Mouse (Mus musculus) myocyte (in vitro differentiated cells): Measurements from ENCODE around the gene Prkca. TPM values are rescaled to one million over a fixed set of nuclear protein-coding genes. Genes with fewer than 3 reads are reported as not detected.

ENCODE experiments used
- H3K27me3 ChIP-seq: one replicate; pipeline ENCODE4 v1.6.1; 2011; ENCODE audit not compliant: control insufficient read depth, insufficient read depth, insufficient read length
- H3K36me3 ChIP-seq: one replicate; pipeline ENCODE4 v1.6.1; 2011; ENCODE audit not compliant: control insufficient read depth, insufficient read depth
- H3K4me2 ChIP-seq: one replicate; pipeline ENCODE4 v1.6.1; 2011; ENCODE audit warnings: low read depth, control low read depth
- H3K4me3 ChIP-seq: one replicate; pipeline ENCODE4 v1.5.1; 2011; ENCODE audit warnings: mild to moderate bottlenecking, control low read depth, moderate library complexity
- H3K79me2 ChIP-seq: one replicate; pipeline ENCODE4 v1.6.1; 2011; ENCODE audit not compliant: control insufficient read depth, insufficient read depth
- H3ac ChIP-seq: one replicate; pipeline ENCODE4 v1.6.1; 2011; ENCODE audit not compliant: control insufficient read depth, insufficient read length
- CEBPB ChIP-seq: IDR thresholded peaks from 2 replicates; pipeline ENCODE4 v1.6.1; 2011; ENCODE audit warnings: mild to moderate bottlenecking, moderate library complexity; ENCODE audit not compliant: poor library complexity, insufficient read depth, severe bottlenecking
- E2F4 ChIP-seq: IDR thresholded peaks from one replicate; pipeline ENCODE4 v1.6.1; 2011; ENCODE audit warnings: mild to moderate bottlenecking, control low read depth, moderate library complexity; ENCODE audit not compliant: insufficient read depth
- MAX ChIP-seq: IDR thresholded peaks from one replicate; pipeline ENCODE4 v1.6.1; 2011; ENCODE audit warnings: low read depth, mild to moderate bottlenecking, control low read depth
- MYOD1 ChIP-seq, 3 experiments: IDR thresholded peaks; one replicate each; pipeline ENCODE4 v1.6.1; 2011; ENCODE audit warnings: control low read depth in 2 of 3, low read depth in 2 of 3, mild to moderate bottlenecking in 2 of 3, moderate library complexity in 1 of 3; ENCODE audit not compliant: insufficient read length in 2 of 3, control insufficient read depth in 1 of 3
- MYOG ChIP-seq, 3 experiments: IDR thresholded peaks; one replicate each; pipeline ENCODE4 v1.6.1; 2011; ENCODE audit warnings: control low read depth in 2 of 3, low read depth in 2 of 3, mild to moderate bottlenecking in 2 of 3; ENCODE audit not compliant: insufficient read length in 2 of 3, control insufficient read depth in 1 of 3, insufficient read depth in 1 of 3
- POLR2A ChIP-seq: IDR thresholded peaks from one replicate; pipeline ENCODE4 v1.6.1; 2011; ENCODE audit warnings: low read depth, mild to moderate bottlenecking, control low read depth, moderate library complexity; ENCODE audit not compliant: insufficient read length
- POLR2AphosphoS2 ChIP-seq: IDR thresholded peaks from one replicate; pipeline ENCODE4 v1.6.1; 2011; ENCODE audit warnings: low read depth, control low read depth; ENCODE audit not compliant: insufficient read length
- REST ChIP-seq: IDR thresholded peaks from one replicate; pipeline ENCODE4 v1.6.1; 2011; ENCODE audit warnings: mild to moderate bottlenecking, control low read depth, moderate library complexity; ENCODE audit not compliant: insufficient read depth, insufficient read length
- SRF ChIP-seq: IDR thresholded peaks from one replicate; pipeline ENCODE4 v1.6.1; 2011; ENCODE audit warnings: low read depth; ENCODE audit not compliant: control insufficient read depth, insufficient read length
- TCF12 ChIP-seq: IDR thresholded peaks from one replicate; pipeline ENCODE4 v1.6.1; 2011; ENCODE audit warnings: mild to moderate bottlenecking, control low read depth; ENCODE audit not compliant: poor library complexity, insufficient read depth, severe bottlenecking
- TCF3 ChIP-seq: IDR thresholded peaks from one replicate; pipeline ENCODE4 v1.6.1; 2011; ENCODE audit warnings: low read depth, control low read depth; ENCODE audit not compliant: insufficient read length
- USF1 ChIP-seq: IDR thresholded peaks from one replicate; pipeline ENCODE4 v1.6.1; 2011; ENCODE audit warnings: low read depth, mild to moderate bottlenecking, control low read depth, moderate library complexity
- polyA plus RNA-seq: library from polyadenylated mRNA; unstranded; fragments of >200 nt; fragmentation: generic; extraction: Trizol; gene quantifications from one replicate; pipeline ENCODE4 v1.2.1, GENCODE M21; 2012; ENCODE audit warnings: missing spikeins

Prkca gene
- polyA plus RNA-seq, 1 experiment: 15.3 TPM

- Histone ChIP-seq H3K36me3 (no peaks in the 10 kb centered on the region), H3K4me3 (no peak overlapping the region), H3K79me2 (no peaks in the 10 kb centered on the region), H3K27me3 (no peaks in the 10 kb centered on the region), H3ac (no peak overlapping the region), H3K4me2 (no peak overlapping the region)
- no peak for TF ChIP-seq CEBPB
- TF ChIP-seq REST: no peak
- TF ChIP-seq TCF12: no peak
- TF ChIP-seq E2F4: no peak
- no peak for TF ChIP-seq MYOG (IDR thresholded peaks at IDR 0.05; ENCODE audit: control insufficient read depth in 1 of 3, insufficient read depth in 1 of 3, insufficient read length in 2 of 3, low read depth in 2 of 3)
- TF ChIP-seq POLR2AphosphoS2: no peak
These were observed 198.6 kb downstream of the Prkca start for GRCm38 (mm10) chr11:108145128-108145527.

DNA sequence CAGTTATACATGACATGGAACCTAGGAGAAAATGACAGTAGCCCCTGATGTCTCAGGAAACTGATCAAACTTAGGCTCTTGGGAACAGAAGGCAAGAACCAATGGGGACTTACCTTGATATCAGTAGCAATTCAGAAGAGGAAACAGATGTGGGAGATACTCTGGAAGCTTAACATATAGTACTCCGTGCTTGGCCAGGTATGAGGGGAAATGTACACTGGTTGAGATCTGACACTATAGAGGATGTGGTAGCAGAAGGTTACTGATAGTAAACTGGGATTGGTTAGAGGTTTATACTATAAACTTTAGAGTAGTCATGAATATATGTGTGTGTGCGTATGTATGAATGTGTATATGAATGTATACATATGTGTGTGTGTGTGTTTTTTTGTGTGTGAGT is 200.0 kb downstream of the Prkca start:
- H3K36me3 ChIP-seq: no peaks in the 10 kb centered on the region
- no peak overlapping the region for H3K4me2 ChIP-seq
- TF ChIP-seq MYOG (IDR thresholded peaks at IDR 0.05; ENCODE audit: control insufficient read depth in 1 of 3, insufficient read depth in 1 of 3, insufficient read length in 2 of 3, low read depth in 2 of 3) (no peak), TCF3 (no peak), USF1 (no peak)
- H3K27me3 ChIP-seq: no peaks in the 10 kb centered on the region
- H3K79me2 ChIP-seq: no peaks in the 10 kb centered on the region
- no peak overlapping the region for H3K4me3 ChIP-seq
- H3ac ChIP-seq: no peak overlapping the region

GRCm38 (mm10) chr11:108140028-108140427 is 203.7 kb downstream of the Prkca start:
- H3K36me3 ChIP-seq: no peaks in the 10 kb centered on the region
- H3ac ChIP-seq: no peak overlapping the region
- H3K4me3 ChIP-seq: no peak overlapping the region
- TF ChIP-seq POLR2AphosphoS2: no peak
- TF ChIP-seq REST: no peak
- no peak for TF ChIP-seq MAX
- TF ChIP-seq MYOG (IDR thresholded peaks at IDR 0.05; ENCODE audit: control insufficient read depth in 1 of 3, insufficient read depth in 1 of 3, insufficient read length in 2 of 3, low read depth in 2 of 3): no peak
- TF ChIP-seq CEBPB: no peak
- no peak for TF ChIP-seq SRF
- TF ChIP-seq TCF3: no peak
- TF ChIP-seq MYOD1 (IDR thresholded peaks at IDR 0.05; ENCODE audit: control insufficient read depth in 1 of 3, insufficient read length in 2 of 3, low read depth in 2 of 3): no peak
- TF ChIP-seq POLR2A: no peak
- no peak for TF ChIP-seq TCF12
- TF ChIP-seq USF1: no peak
- TF ChIP-seq E2F4: no peak
- H3K79me2 ChIP-seq: no peaks in the 10 kb centered on the region
- no peak overlapping the region for H3K4me2 ChIP-seq
- H3K27me3 ChIP-seq: no peaks in the 10 kb centered on the region

GRCm38 (mm10) chr11:108136341-108136740 is 207.4 kb downstream of the Prkca start:
- H3K4me2 ChIP-seq: no peak overlapping the region
- H3ac ChIP-seq: no peak overlapping the region
- no peaks in the 10 kb centered on the region for H3K27me3 ChIP-seq
- no peak for TF ChIP-seq MYOD1 (IDR thresholded peaks at IDR 0.05; ENCODE audit: control insufficient read depth in 1 of 3, insufficient read length in 2 of 3, low read depth in 2 of 3)
- TF ChIP-seq TCF12: no peak
- no peak for TF ChIP-seq TCF3
- TF ChIP-seq MAX: no peak
- TF ChIP-seq CEBPB: no peak
- no peaks in the 10 kb centered on the region for H3K79me2 ChIP-seq
- no peak overlapping the region for H3K4me3 ChIP-seq
- no peaks in the 10 kb centered on the region for H3K36me3 ChIP-seq

GRCm38 (mm10) chr11:108135407-108136159 is 208.1 kb downstream of the Prkca start:
- H3K79me2 ChIP-seq: no peaks in the 10 kb centered on the region
- no peaks in the 10 kb centered on the region for H3K27me3 ChIP-seq
- no peak overlapping the region for H3ac ChIP-seq
- no peak overlapping the region for H3K4me2 ChIP-seq
- TF ChIP-seq MYOG (IDR thresholded peaks at IDR 0.05; ENCODE audit: control insufficient read depth in 1 of 3, insufficient read depth in 1 of 3, insufficient read length in 2 of 3, low read depth in 2 of 3) (no peak), TCF3 (no peak), USF1 (no peak), TCF12 (no peak), MAX (no peak), REST (no peak), SRF (no peak), MYOD1 (IDR thresholded peaks at IDR 0.05; ENCODE audit: control insufficient read depth in 1 of 3, insufficient read length in 2 of 3, low read depth in 2 of 3) (no peak), CEBPB (no peak), POLR2AphosphoS2 (no peak), POLR2A (no peak)
- H3K4me3 ChIP-seq: no peak overlapping the region
- H3K36me3 ChIP-seq: no peaks in the 10 kb centered on the region
